Mouse (Mus musculus): ENCODE data around the gene Rin1.

DNA sequence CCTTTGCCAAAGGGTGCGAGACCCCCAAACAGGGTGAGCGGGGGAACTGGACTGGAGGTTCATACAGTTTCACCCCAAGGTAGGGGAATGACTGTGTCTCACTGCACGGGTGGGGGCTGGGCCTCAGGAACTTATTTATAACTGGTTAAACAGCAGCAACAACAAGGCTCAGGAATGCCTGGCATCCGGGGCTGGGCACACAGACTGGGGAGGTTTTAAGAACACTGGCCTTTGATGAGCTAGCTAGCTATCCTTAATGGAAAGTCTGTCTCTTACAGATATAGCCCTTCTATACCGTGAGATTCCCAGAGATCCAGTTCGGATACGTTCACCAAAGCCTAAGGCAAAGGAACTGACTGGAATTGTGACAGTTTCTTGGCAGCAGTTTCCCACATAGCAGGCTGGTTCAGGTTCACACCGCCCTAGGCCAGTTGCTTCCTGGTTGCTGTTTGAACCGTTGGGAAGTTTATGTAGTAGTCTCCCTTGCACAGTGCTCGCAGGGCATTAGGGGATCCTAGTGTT, 34.0 kb upstream of the Rin1 start:
- no peak for TF ChIP-seq CTCF (IDR thresholded peaks at IDR 0.05; ENCODE audit: borderline replicate concordance, extremely low read depth, insufficient read depth, insufficient read length)
- TF ChIP-seq POLR2A (IDR thresholded peaks at IDR 0.05; ENCODE audit: borderline replicate concordance, extremely low read depth, insufficient read depth, insufficient read length, poor library complexity, severe bottlenecking): no peak

All from brain, embryonic 14.5 days (tissue).